Mouse (Mus musculus) liver, postnatal 0 days (tissue): Measurements from ENCODE around the gene Gtpbp2. TPM values are rescaled to one million over a fixed set of nuclear protein-coding genes. Genes with fewer than 3 reads are reported as not detected.
A peak's percentile ranks its signal among the peaks of the same experiment; 100 is the strongest.

ENCODE experiments used
- ATAC-seq: fragments of 200-750 bp; cut with Nextera tagmentation; 2 replicates; pipeline ENCODE4 v1.8.0; 2017; ENCODE audit warnings: mild to moderate bottlenecking, moderate library complexity
- DNase-seq: peaks from one replicate; pipeline ENCODE4 v3.0.0-alpha.2; 2016
- H3K27ac ChIP-seq: fragments of 300-500 bp; sonication (generic); 2 replicates; pipeline ENCODE4 v1.5.1; 2014; ENCODE audit warnings: antibody characterized with exemption, moderate library complexity, mild to moderate bottlenecking, low read depth
- H3K27me3 ChIP-seq: fragments of 300-500 bp; sonication (generic); 2 replicates; pipeline ENCODE4 v1.6.1; 2014; ENCODE audit warnings: low read length, control low read depth, mixed read lengths; ENCODE audit not compliant: insufficient read depth
- H3K36me3 ChIP-seq: fragments of 300-500 bp; sonication (generic); replicated peaks from 2 replicates; pipeline ENCODE4 v1.6.1; 2014; ENCODE audit warnings: mild to moderate bottlenecking, control low read depth, low read length, moderate library complexity, mixed read lengths; ENCODE audit not compliant: insufficient read depth
- H3K4me1 ChIP-seq: fragments of 300-500 bp; sonication (generic); 2 replicates; pipeline ENCODE4 v1.6.1; 2014; ENCODE audit warnings: antibody characterized with exemption, mild to moderate bottlenecking, control low read depth; ENCODE audit not compliant: insufficient read depth
- H3K4me2 ChIP-seq: fragments of 300-500 bp; sonication (generic); 2 replicates; pipeline ENCODE4 v1.6.1; 2014; ENCODE audit warnings: low read depth, mild to moderate bottlenecking, low read length, moderate library complexity, mixed read lengths
- H3K4me3 ChIP-seq: fragments of 300-500 bp; sonication (generic); 2 replicates; pipeline ENCODE4 v1.5.1; 2014; ENCODE audit warnings: low read depth, low read length
- H3K9ac ChIP-seq: fragments of 300-500 bp; sonication (generic); replicated peaks from 2 replicates; pipeline ENCODE4 v1.6.1; 2014; ENCODE audit warnings: mild to moderate bottlenecking, moderate library complexity
- H3K9me3 ChIP-seq: fragments of 300-500 bp; sonication (generic); 2 replicates; pipeline ENCODE4 v1.6.1; 2016; ENCODE audit warnings: mild to moderate bottlenecking, control low read depth, low read length, mixed read lengths
- CTCF ChIP-seq: sonication (generic); IDR thresholded peaks from 2 replicates; pipeline ENCODE4 v1.5.1; 2016; ENCODE audit warnings: antibody characterized with exemption, low read depth
- EP300 ChIP-seq: IDR thresholded peaks from 2 replicates; pipeline ENCODE4 v1.6.1; 2016; ENCODE audit warnings: antibody characterized with exemption, low read depth, mild to moderate bottlenecking
- WGBS: fragments of 180-500 bp; shearing (Covaris S2); extraction: QIAGEN DNeasy Blood & Tissue Kit; methylation state at CpG from one replicate; pipeline ENCODE4 v1.1.7; 2014; ENCODE audit not compliant: insufficient replicate concordance; 5-methylcytosine and 5-hydroxymethylcytosine counted together
- polyA plus RNA-seq: library from polyadenylated mRNA; unstranded; fragments of >200 nt; fragmentation: Nextera tagmentation; extraction: Ambion mirVana; gene quantifications from 2 replicates; pipeline ENCODE4 v1.2.1, GENCODE M21; 2015

Gtpbp2 gene
- polyA plus RNA-seq, 1 experiment from 2014 or later = 27.5 TPM

DNA sequence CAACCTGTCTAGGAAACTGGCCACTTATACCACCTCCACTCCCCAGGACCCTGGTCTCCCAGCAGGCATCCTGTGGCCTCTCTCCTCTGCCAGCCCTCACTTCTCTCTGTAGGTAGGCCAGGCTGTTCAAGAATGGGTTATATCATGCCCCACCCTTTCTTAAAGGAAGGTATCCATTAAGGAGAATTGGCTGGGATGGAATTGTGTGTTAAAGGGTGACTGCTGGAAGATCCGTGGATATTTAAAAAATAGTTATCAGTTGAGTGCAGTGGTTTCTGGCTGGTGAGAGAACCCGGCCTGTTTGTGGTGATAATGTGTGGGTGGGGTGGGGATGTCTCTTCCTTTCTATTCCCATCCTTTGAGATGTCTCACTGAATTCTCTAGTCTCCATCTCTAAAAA is 1.6 kb upstream of the Gtpbp2 start:
- no peak for TF ChIP-seq CTCF
- TF ChIP-seq EP300 = peak; percentile 97
- WGBS = 23% methylated on average over 2 of the region's 2 CpGs
- Histone ChIP-seq H3K27me3 (no peaks in the 10 kb centered on the region), H3K36me3 (peaks cover 11% of the 10 kb centered on the region), H3K9me3 (no peaks in the 10 kb centered on the region), H3K27ac (peak overlapping the region; percentile 98), H3K4me2 (peak overlapping the region; percentile 81), H3K4me3 (peak overlapping the region; percentile 87), H3K9ac (peak overlapping the region; percentile 74), H3K4me1 (peaks cover 48% of the 10 kb centered on the region)
- DNase-seq = peak; percentile 59
- peak; percentile 17 for ATAC-seq

DNA sequence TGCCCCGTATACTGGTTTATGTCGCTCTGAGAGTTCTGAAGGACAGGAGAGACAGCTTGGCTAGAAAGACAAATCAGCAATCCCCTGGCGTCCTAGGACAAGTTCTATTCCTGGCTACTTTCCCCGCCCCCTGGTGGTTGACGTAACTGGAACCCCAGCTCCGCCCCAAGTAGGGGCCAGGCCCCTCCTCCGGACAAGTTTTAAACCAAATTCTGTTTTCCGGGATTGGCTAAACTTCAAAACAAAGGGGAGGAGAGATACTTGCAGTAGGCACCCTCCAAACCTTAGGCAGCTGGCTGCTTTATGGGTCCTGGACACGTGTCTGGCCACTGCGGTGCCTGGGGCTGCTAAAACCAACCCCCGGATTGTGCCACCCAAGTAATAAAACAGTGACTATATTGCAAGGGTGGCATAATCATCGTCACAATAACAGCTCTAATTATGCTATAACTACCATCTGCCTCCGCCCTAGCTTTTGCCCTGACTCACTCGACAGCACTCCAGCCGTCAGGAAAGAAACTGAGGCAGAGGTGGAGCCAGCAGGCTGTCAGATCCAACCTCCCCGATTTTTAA is 656 bp upstream of the Gtpbp2 start:
- Histone ChIP-seq H3K4me1 (peaks cover 46% of the 10 kb centered on the region), H3K27me3 (no peaks in the 10 kb centered on the region), H3K9me3 (no peaks in the 10 kb centered on the region), H3K27ac (peak overlapping the region; percentile 98), H3K36me3 (peaks cover 20% of the 10 kb centered on the region), H3K4me2 (peak overlapping the region; percentile 81), H3K4me3 (peak overlapping the region; percentile 87), H3K9ac (peak overlapping the region; percentile 74)
- under 1% methylated on average over 16 of the region's 16 CpGs for WGBS
- peak; percentile 96 for DNase-seq
- peak; percentile 69 for TF ChIP-seq CTCF
- peak; percentile 66 for TF ChIP-seq EP300
- peak; percentile 70 for ATAC-seq

DNA sequence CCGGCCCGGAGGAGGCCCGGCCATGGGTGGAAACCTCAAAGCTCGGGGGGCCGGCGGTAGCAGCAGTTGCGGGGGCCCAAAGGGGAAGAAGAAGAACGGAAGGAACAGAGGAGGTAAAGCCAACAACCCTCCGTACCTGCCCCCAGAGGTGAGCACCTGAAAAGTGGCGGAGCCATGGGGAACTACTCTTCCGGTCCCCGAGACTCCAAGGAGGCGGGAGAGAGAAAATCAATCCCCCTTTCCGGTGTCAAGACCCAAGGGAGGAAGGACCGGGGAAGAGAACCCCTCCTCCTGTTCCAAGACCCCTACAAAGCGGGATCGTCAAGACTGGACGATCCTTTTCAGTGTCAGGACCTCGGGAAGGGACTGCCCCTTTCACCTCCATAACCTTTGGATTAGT is 347 bp downstream of the Gtpbp2 start:
- peak overlapping the region; percentile 86 for H3K4me2 ChIP-seq
- no peak for DNase-seq
- peaks cover 42% of the 10 kb centered on the region for H3K4me1 ChIP-seq
- no peaks in the 10 kb centered on the region for H3K27me3 ChIP-seq
- ATAC-seq = no peak
- no peaks in the 10 kb centered on the region for H3K9me3 ChIP-seq
- TF ChIP-seq EP300 (no peak), CTCF (no peak)
- H3K9ac ChIP-seq = peak overlapping the region; percentile 89
- H3K36me3 ChIP-seq = peaks cover 30% of the 10 kb centered on the region
- peak overlapping the region; percentile 87 for H3K4me3 ChIP-seq
- peak overlapping the region; percentile 98 for H3K27ac ChIP-seq
- 0% methylated on average over 19 of the region's 19 CpGs for WGBS

DNA sequence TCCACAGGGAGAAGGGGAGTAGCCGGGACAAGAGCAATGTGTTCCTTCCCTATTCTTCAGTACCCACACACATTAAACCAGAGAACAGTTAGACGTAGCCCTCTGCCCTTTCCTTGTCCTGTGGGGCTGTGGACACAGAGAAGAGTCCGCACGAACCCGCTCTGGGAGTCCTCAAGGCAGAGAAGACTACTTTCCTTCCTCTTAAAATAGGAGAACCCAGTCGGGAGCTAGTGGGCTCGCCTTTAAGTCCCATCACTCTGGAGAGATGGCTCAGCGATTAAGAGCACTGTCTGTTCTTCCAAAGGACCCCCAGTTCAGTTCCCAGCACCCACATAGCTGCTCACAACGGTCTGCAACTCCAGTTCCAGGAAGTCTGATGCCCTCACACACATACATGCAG is 878 bp downstream of the Gtpbp2 start:
- Histone ChIP-seq H3K4me1 (peaks cover 39% of the 10 kb centered on the region), H3K4me2 (peak overlapping the region; percentile 86), H3K36me3 (peaks cover 36% of the 10 kb centered on the region), H3K9ac (peak overlapping the region; percentile 89), H3K4me3 (peak overlapping the region; percentile 87), H3K27me3 (no peaks in the 10 kb centered on the region), H3K27ac (peak overlapping the region; percentile 98), H3K9me3 (no peaks in the 10 kb centered on the region)
- TF ChIP-seq EP300 (no peak), CTCF (no peak)
- no peak for ATAC-seq
- WGBS = 46% methylated on average over 9 of the region's 9 CpGs
- no peak for DNase-seq

DNA sequence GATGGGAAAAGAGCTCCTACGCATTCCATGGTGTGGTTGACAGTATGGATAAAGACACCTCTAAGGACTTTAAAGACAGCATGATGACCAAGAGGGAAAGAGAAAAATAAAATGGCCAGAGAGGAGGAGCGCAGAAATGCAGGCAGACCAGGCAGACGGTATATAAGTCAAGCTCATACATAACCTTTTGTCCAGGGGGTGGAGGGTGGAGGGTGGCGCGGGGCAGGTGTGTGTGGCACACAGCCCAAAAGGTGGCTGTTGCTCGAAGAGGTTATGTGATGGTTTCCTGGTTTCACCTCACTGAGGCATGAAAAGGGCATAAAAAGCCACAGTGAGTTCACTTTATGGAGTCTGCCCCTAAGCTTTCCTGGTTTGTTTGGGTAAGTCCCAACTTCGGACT is 1.7 kb downstream of the Gtpbp2 start:
- ATAC-seq (no peak), DNase-seq (no peak)
- H3K9ac ChIP-seq = peak overlapping the region; percentile 89
- TF ChIP-seq EP300 (no peak), CTCF (no peak)
- H3K4me3 ChIP-seq = peak overlapping the region; percentile 87
- H3K9me3 ChIP-seq = no peaks in the 10 kb centered on the region
- H3K36me3 ChIP-seq = peaks cover 44% of the 10 kb centered on the region
- peak overlapping the region; percentile 86 for H3K4me2 ChIP-seq
- peaks cover 31% of the 10 kb centered on the region for H3K4me1 ChIP-seq
- WGBS = 54% methylated on average over 7 of the region's 7 CpGs
- peak overlapping the region; percentile 98 for H3K27ac ChIP-seq
- no peaks in the 10 kb centered on the region for H3K27me3 ChIP-seq

- H3K4me1 ChIP-seq = peaks cover 29% of the 10 kb centered on the region
- no peaks in the 10 kb centered on the region for H3K9me3 ChIP-seq
- peak overlapping the region; percentile 89 for H3K9ac ChIP-seq
- peak overlapping the region; percentile 98 for H3K27ac ChIP-seq
- peak overlapping the region; percentile 86 for H3K4me2 ChIP-seq
- H3K36me3 ChIP-seq = peaks cover 48% of the 10 kb centered on the region
- H3K27me3 ChIP-seq = no peaks in the 10 kb centered on the region
- DNase-seq (peak; percentile 77), ATAC-seq (peak; percentile 4)
- peak overlapping the region; percentile 87 for H3K4me3 ChIP-seq
- WGBS = 18% methylated on average over 9 of the region's 9 CpGs
- 0 out of 2 replicates have a peak, but pooled peaks have one; percentile 36 for TF ChIP-seq EP300
- no peak for TF ChIP-seq CTCF
These were observed 2.2 kb downstream of the Gtpbp2 start for GRCm38 (mm10) chr17:46162951-46163421.
